Mouse (Mus musculus) heart, adult 8-10 months (tissue): ENCODE measurements at regions not wholly inside any gene's neighbourhood (a gene's known extent, or its start where the extent isn't known, plus 50 kb on each side); places are given as distances from the start of the nearest gene placed in this dataset.

Experiments
- DNase-seq: peaks from one replicate; pipeline ENCODE4 v3.0.0; 2022; ENCODE audit warnings: low spot score

GRCm38 (mm10) chr13:107540784-107541634, 503.2 kb upstream of the Smim15 start:
- DNase-seq, result no peak

- DNase-seq, result no peak
Measured at GRCm38 (mm10) chr13:107540305-107540704, 503.9 kb upstream of the Smim15 start.

- DNase-seq, result no peak
Measured at GRCm38 (mm10) chr13:107539867-107540266, 504.4 kb upstream of the Smim15 start.

DNA sequence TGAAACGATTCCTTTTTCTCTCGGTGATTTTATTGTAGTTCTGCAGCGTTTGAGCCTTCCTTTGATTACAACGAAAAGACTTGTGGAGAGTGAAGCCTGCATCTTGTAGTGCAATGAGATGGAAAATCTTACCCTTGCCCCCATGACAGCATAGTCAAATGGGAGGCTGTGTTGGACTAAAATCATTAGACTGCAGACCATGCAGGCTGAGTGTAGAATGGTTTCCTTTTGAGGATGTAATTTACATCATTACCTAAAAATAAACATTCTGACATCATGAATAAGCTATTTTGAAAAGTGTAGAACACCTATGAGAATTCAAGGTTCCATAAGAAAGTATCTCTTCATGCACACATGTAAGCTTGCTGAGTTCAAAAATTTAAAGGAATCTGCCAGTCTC, 504.9 kb upstream of the Smim15 start:
- no peak for DNase-seq

DNA sequence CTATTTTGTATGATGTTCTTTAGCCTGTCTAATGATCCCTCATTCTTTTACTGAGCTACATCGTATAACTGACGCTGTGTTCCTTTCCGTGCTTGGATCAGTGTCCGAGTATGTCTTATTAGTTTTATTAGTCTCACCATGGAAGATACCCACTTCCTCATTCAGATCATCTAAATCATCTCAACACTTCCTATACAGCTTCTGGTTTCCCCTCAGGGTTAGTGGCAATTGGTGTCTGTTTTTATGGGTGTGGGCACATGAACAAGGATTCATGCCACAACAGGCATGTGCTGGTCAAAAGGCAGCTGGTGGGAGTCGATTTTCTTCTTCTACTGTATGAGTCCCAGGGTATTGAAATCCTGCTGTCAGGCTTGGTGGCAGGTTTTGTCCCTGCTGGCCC, 509.0 kb upstream of the Smim15 start:
- DNase-seq, result no peak

- DNase-seq, result no peak
Measured at GRCm38 (mm10) chr13:107533323-107533722, 510.9 kb upstream of the Smim15 start.

- no peak for DNase-seq
Measured at GRCm38 (mm10) chr13:107531528-107531927, 509.6 kb upstream of the Kif2a start.

GRCm38 (mm10) chr13:107531026-107531425, 509.1 kb upstream of the Kif2a start:
- DNase-seq, result no peak

DNA sequence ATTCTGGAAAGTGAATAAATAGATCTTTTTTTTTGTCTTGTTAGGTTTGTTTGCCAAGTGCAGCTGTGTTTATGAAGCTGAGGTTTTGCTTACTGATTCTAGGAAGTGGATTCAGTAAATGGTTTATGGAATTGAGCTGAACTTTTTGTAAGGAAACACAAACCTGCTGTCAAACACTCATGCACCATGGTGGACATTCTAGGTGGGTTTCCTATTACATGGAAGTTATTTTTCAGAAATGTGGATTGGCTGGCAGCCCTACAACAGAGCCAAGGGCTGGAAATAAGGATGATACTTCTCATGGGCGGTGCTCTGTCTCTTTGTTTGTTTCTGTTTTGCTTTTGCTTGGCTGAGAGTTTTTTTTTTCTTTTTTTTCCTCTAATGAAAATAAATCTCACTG, 508.5 kb upstream of the Kif2a start:
- no peak for DNase-seq

DNA sequence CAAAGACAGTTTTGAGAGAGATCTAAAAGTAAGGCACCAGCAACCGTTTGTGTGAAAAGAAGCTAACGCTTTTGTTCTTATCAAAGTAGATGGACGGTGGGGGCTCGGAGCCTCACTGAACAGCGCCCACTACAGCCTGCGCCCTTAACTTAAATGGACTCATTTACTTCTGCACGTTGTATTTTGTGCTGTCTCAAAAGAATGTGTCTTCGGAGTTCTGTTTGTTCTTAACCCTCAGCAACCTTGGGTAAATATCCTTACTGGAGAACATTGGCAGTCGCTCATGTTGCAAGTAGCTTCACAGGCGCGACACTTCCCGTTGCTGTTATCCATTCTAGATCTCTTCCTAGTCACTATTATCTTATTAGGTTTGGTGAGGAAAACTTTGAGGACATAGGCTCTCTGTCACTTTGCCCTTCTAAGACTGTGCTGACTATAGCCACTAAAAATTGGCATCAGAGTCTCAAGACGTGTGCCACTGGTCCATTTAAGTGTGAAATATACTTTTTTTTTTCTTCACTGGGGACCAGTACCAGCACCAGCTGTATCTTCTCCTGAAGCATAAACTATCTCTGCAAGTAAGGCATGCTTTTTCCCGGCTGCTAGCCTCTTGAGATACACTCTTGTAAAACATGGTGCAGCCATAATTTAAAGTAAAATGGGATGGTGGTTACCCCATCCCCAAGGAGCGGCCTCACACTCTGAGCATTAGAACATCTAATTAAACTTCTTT, 507.0 kb upstream of the Kif2a start:
- DNase-seq, result no peak

GRCm38 (mm10) chr13:107522942-107523341, 501.0 kb upstream of the Kif2a start:
- no peak for DNase-seq

GRCm38 (mm10) chr13:107514236-107514635, 492.3 kb upstream of the Kif2a start:
- DNase-seq, result no peak

GRCm38 (mm10) chr13:107513274-107514146, 491.6 kb upstream of the Kif2a start:
- DNase-seq, result no peak

DNA sequence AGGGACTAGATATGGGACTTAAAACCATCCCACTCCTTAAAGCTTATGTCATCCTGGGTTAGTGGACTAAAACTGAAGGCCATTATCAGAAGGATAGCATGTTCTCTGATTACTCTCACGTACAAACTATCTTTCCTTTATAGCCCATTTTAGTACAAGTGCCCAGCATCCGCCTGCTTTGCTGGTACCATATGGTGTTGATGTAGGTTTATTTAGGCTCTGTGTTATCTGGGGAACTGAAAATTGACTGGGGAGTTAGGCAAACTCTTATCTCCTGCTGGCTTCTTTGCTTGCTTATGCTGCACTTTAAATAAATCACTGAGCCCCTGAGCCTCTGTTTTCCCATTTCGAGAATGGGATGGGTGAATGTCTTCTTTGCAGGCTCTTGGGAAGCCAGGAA, 485.4 kb upstream of the Kif2a start:
- no peak for DNase-seq

DNA sequence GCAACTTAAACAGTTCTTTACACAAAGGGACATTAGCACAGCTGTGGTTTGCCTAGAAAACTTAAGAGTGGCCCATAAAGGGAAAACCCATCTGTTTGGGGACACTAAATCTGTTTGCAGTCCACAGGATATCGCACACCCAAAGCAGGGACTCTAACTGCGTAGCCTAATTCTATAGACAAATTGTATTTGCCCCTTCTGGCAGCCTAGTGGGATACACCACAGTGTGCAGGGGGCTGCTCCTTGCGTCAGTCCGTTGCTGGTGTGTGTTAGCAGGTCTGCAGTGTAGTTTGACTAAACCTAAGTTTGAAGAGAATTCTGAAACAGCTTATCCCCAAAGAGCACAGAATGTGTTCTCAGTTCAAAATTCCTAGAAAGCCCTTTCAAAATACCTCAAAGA, 484.9 kb upstream of the Kif2a start:
- DNase-seq, result no peak

- no peak for DNase-seq
Measured at GRCm38 (mm10) chr13:107505318-107505717, 483.4 kb upstream of the Kif2a start.

GRCm38 (mm10) chr13:107502261-107502660, 480.3 kb upstream of the Kif2a start:
- no peak for DNase-seq

DNA sequence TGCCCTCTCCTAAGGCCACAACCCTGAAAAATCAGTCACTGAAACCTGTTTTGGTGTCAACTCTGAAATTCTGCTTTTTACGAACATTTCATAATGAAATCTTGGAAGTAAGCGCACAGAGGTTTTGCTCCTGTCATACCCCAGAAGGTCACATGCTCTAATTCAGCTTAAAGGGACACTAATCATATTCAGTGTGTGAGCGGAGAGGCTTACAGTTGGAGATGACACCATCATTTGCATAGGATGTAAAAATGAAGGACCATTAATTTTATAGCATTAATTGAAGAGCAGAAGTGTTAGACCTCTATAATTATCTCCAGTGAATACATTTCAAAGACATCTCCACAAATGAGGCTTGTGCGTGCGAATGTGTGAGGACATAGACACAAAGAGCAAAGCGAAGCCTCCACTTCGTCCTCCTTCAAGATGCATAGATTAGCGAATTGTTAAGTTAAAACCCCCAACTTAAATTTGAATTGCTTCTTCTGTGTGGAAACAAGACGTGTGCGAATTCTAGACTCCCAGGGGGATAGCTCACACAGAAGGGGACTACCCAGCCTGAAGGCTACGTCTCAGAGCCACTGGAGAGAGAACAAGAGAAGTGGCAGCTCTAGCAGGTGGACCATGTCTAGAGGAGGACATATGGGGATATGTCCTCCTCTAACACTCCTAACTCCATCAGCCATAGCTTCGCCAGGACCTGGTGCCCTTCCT, 479.0 kb upstream of the Kif2a start:
- DNase-seq, result no peak

DNA sequence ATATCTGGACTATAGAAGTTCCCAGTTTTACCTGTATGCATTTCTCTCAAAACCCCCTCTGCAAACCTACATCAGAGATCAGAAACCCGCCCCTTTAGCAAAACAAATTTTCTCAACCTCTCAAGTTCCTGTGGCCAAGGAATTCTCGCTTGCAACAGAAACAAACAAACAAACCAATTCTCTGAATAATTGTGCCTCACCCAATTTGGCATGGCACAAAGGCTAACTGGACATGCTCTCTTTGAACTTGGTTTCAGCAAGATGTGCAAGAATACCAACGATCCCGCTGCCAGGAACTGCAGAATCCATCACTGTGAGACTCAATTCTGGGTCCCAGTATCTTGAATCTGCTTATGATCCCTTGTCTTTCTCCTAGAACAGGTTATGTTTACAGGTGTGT, 477.4 kb upstream of the Kif2a start:
- DNase-seq, result no peak

GRCm38 (mm10) chr13:107495161-107495732, 473.3 kb upstream of the Kif2a start:
- no peak for DNase-seq

- peak; percentile 60 for DNase-seq
Measured at GRCm38 (mm10) chr13:107493765-107494164, 471.8 kb upstream of the Kif2a start.
